Comparison of ENCODE assay signal across 26 mouse cellular contexts in the genomic region with DNA sequence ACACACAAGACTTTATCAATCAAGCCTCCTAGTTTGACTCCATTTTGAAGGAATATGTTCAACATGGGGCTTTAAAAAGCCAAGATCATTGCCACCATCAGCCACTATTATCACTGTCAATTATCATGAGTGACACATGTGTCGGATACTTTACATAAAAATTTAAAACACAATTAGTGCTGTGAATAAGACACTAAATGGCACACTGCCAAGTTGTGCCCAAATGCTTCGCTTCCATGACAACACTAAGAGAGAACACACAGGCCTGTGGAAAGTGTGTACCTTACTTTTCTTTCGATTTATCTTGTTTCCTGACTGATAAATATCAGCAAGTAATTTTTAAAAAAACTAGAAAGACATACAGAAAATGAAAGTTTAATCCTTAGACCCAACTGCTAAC.
DNase-seq lines count a peak whose midpoint lies in the region; ATAC-seq lines count a peak whose summit lies in the region.
"Had no signal": no experiment of that assay in that cellular context is flagged by ENCODE, and none has a peak within 500 bp of the region (broad histone marks: within the 10 kb centered on the region; RNA-seq: fewer than 3 reads in every experiment).

No protein-coding gene starts in this region.

- peak; percentile 6 for DNase-seq in neural tube, embryonic 10.5 days (ENCODE audit: extremely low spot score, low spot score)
- no peak for DNase-seq in forebrain, embryonic 10.5 days (ENCODE audit: extremely low spot score, low spot score)
- DNase-seq in forebrain, embryonic 14.5 days (ENCODE audit: low spot score): peak; percentile 81
- no peak for DNase-seq in T-cell, adult 2 months (ENCODE audit: low spot score)
- DNase-seq: adrenal gland, adult 8-10 months; B cell, adult 2 months; cerebellum, adult 9-11 months; gastrocnemius, postnatal 10 days; heart, postnatal 10 days; kidney, adult 2 months; kidney, postnatal 36 days; layer of hippocampus, postnatal 36 days; liver, embryonic 13.5 days; lung, adult 18-20 months; lung, postnatal 4 days; thymus, postnatal 4 days had no signal

- H3K9me3 ChIP-seq in neural tube, embryonic 15.5 days (replicated peaks): no peaks in the 10 kb centered on the region
- H3K9me3 ChIP-seq in forebrain, embryonic 10.5 days: no peaks in the 10 kb centered on the region
- no peaks in the 10 kb centered on the region for H3K9me3 ChIP-seq in forebrain, embryonic 14.5 days (replicated peaks; ENCODE audit: control insufficient read depth, low read length)
- H3K9me3 ChIP-seq: embryonic facial prominence, embryonic 13.5 days; heart, embryonic 13.5 days; hindbrain, embryonic 10.5 days; limb, embryonic 10.5 days; limb, embryonic 15.5 days; liver, embryonic 13.5 days had no signal

- no peaks in the 10 kb centered on the region for H3K36me3 ChIP-seq in neural tube, embryonic 15.5 days
- no peaks in the 10 kb centered on the region for H3K36me3 ChIP-seq in forebrain, embryonic 10.5 days (replicated peaks)
- no peaks in the 10 kb centered on the region for H3K36me3 ChIP-seq in forebrain, embryonic 14.5 days (ENCODE audit: control insufficient read depth, insufficient read depth, low read length)
- H3K36me3 ChIP-seq: embryonic facial prominence, embryonic 13.5 days; heart, embryonic 13.5 days; hindbrain, embryonic 10.5 days; limb, embryonic 10.5 days; limb, embryonic 15.5 days; liver, embryonic 13.5 days had no signal

- H3K27ac ChIP-seq in neural tube, embryonic 15.5 days (replicated peaks): no peak overlapping the region
- peak overlapping the region; percentile 83; the same call in 1 of the 2 replicates for H3K27ac ChIP-seq in forebrain, embryonic 10.5 days
- no peak overlapping the region for H3K27ac ChIP-seq in forebrain, embryonic 14.5 days (ENCODE audit: low read depth, low read length)
- H3K27ac ChIP-seq: embryonic facial prominence, embryonic 13.5 days; heart, embryonic 13.5 days; hindbrain, embryonic 10.5 days; limb, embryonic 15.5 days; liver, embryonic 13.5 days had no signal

- peaks cover 33% of the 10 kb centered on the region for H3K4me1 ChIP-seq in neural tube, embryonic 15.5 days
- H3K4me1 ChIP-seq in forebrain, embryonic 10.5 days: peaks cover 56% of the 10 kb centered on the region
- peaks cover 34% of the 10 kb centered on the region for H3K4me1 ChIP-seq in forebrain, embryonic 14.5 days (ENCODE audit: control insufficient read depth, insufficient read depth, low read length)
- H3K4me1 ChIP-seq: liver, embryonic 13.5 days; megakaryocyte, embryonic 14.5 days had no signal

- ATAC-seq in neural tube, embryonic 15.5 days (ENCODE audit: low FRiP score): no peak
- ATAC-seq in forebrain, embryonic 14.5 days: peak; percentile 30
- ATAC-seq in monocyte, adult 5-6 weeks (replicated peaks; ENCODE audit: insufficient number of reproducible peaks, low FRiP score, low TSS enrichment, poor library complexity, severe bottlenecking): no peak
- ATAC-seq: hindbrain, embryonic 16.5 days; lung, postnatal 0 days had no signal

- H3K4me3 ChIP-seq in neural tube, embryonic 15.5 days (replicated peaks): no peak overlapping the region
- no peak overlapping the region for H3K4me3 ChIP-seq in forebrain, embryonic 10.5 days
- no peak overlapping the region for H3K4me3 ChIP-seq in forebrain, embryonic 14.5 days (ENCODE audit: low read depth, low read length)
- H3K4me3 ChIP-seq: embryonic facial prominence, embryonic 13.5 days; heart, embryonic 13.5 days; hindbrain, embryonic 10.5 days; limb, embryonic 10.5 days; limb, embryonic 15.5 days; liver, embryonic 13.5 days; megakaryocyte, embryonic 14.5 days had no signal

- no peak overlapping the region for H3K9ac ChIP-seq in neural tube, embryonic 15.5 days (replicated peaks)
- H3K9ac ChIP-seq in forebrain, embryonic 14.5 days (ENCODE audit: low read length): no peak overlapping the region
- H3K9ac ChIP-seq: embryonic facial prominence, embryonic 13.5 days; heart, embryonic 13.5 days; limb, embryonic 15.5 days; liver, embryonic 13.5 days had no signal

- no peaks in the 10 kb centered on the region for H3K27me3 ChIP-seq in neural tube, embryonic 15.5 days (replicated peaks)
- H3K27me3 ChIP-seq in forebrain, embryonic 10.5 days (ENCODE audit: poor library complexity, severe bottlenecking): no peaks in the 10 kb centered on the region
- H3K27me3 ChIP-seq in forebrain, embryonic 14.5 days (replicated peaks; ENCODE audit: control insufficient read depth, insufficient read depth, low read length): no peaks in the 10 kb centered on the region
- H3K27me3 ChIP-seq: embryonic facial prominence, embryonic 13.5 days; heart, embryonic 13.5 days; limb, embryonic 15.5 days; liver, embryonic 13.5 days; megakaryocyte, embryonic 14.5 days had no signal

- no peak overlapping the region for H3K4me2 ChIP-seq in neural tube, embryonic 15.5 days
- no peak overlapping the region for H3K4me2 ChIP-seq in forebrain, embryonic 14.5 days (ENCODE audit: low read length)
- H3K4me2 ChIP-seq: embryonic facial prominence, embryonic 13.5 days; heart, embryonic 13.5 days; limb, embryonic 15.5 days; liver, embryonic 13.5 days had no signal

- 42% methylated on average over 3 of the region's 3 CpGs for WGBS in neural tube, embryonic 15.5 days
- WGBS in forebrain, embryonic 10.5 days: 92% methylated on average over 3 of the region's 3 CpGs
- 13% methylated on average over 3 of the region's 3 CpGs for WGBS in forebrain, embryonic 14.5 days

Comparison
In these comparisons a context has a peak if more than half of its experiments do, and no peak if none do; other contexts are left out.
1. DNase-seq: peak in neural tube, embryonic 10.5 days (single experiment) and forebrain, embryonic 14.5 days (single experiment); none in forebrain, embryonic 10.5 days (single experiment) and T-cell, adult 2 months (single experiment).